Mouse (Mus musculus): Measurements from ENCODE around the gene Fkbp5. TPM values are rescaled to one million over a fixed set of nuclear protein-coding genes. Genes with fewer than 3 reads are reported as not detected.
"Not testable (repeated sequence)": the region's sequence is repeated elsewhere in the genome, so short reads cannot be mapped to it uniquely, and the experiment has no call there.

Gene Fkbp5
- polyA plus RNA-seq, 2 experiments = 8.7 to 23.3 TPM

GRCm38 (mm10) chr17:28556635-28557396 lies 39.5 kb upstream of the Fkbp5 start:
- Histone ChIP-seq H3K9me3 (ENCODE audit: control insufficient read depth, low read length) (no peaks in the 10 kb centered on the region), H3K9ac (ENCODE audit: low read depth, low read length, severe bottlenecking) (no peak overlapping the region), H3K27ac (replicated peaks; ENCODE audit: low read depth, low read length) (0 out of 2 replicates have a peak overlapping the region, but pooled peaks have one; percentile 0), H3K27me3 (ENCODE audit: control insufficient read depth, insufficient read depth, low read length) (no peaks in the 10 kb centered on the region), H3K4me1 (ENCODE audit: control insufficient read depth, insufficient read depth, low read length) (peaks cover 17% of the 10 kb centered on the region), H3K4me2 (replicated peaks; ENCODE audit: low read depth, low read length, severe bottlenecking) (no peak overlapping the region), H3K4me3 (replicated peaks; ENCODE audit: low read length) (no peak overlapping the region), H3K36me3 (ENCODE audit: control insufficient read depth, insufficient read depth, low read length) (no peaks in the 10 kb centered on the region)
- DNase-seq (ENCODE audit: low spot score) = peak; percentile 43
- no peak for ATAC-seq (ENCODE audit: low FRiP score, low read depth)
- WGBS = 47% methylated on average over 6 of the region's 6 CpGs
- TF ChIP-seq POLR2A (IDR thresholded peaks at IDR 0.05; ENCODE audit: borderline replicate concordance, extremely low read depth, insufficient read depth, insufficient read length) = no peak

GRCm38 (mm10) chr17:28554021-28554420 lies 36.7 kb upstream of the Fkbp5 start:
- ATAC-seq (ENCODE audit: low FRiP score, low read depth); DNase-seq (ENCODE audit: low spot score); H3K36me3 ChIP-seq (ENCODE audit: control insufficient read depth, insufficient read depth, low read length); H3K9me3 ChIP-seq (ENCODE audit: control insufficient read depth, low read length); H3K4me3 ChIP-seq (replicated peaks; ENCODE audit: low read length); H3K9ac ChIP-seq (ENCODE audit: low read depth, low read length, severe bottlenecking); H3K27me3 ChIP-seq (ENCODE audit: control insufficient read depth, insufficient read depth, low read length); H3K27ac ChIP-seq (replicated peaks; ENCODE audit: low read depth, low read length); H3K4me2 ChIP-seq (replicated peaks; ENCODE audit: low read depth, low read length, severe bottlenecking): not testable (repeated sequence)
- WGBS = 83% methylated on average over 4 of the region's 4 CpGs
- H3K4me1 ChIP-seq (ENCODE audit: control insufficient read depth, insufficient read depth, low read length) = peaks cover 17% of the 10 kb centered on the region

GRCm38 (mm10) chr17:28553040-28553793 lies 35.9 kb upstream of the Fkbp5 start:
- H3K4me3 ChIP-seq (replicated peaks; ENCODE audit: low read length) = no peak overlapping the region
- no peak for TF ChIP-seq POLR2A (IDR thresholded peaks at IDR 0.05; ENCODE audit: borderline replicate concordance, extremely low read depth, insufficient read depth, insufficient read length)
- peaks cover 14% of the 10 kb centered on the region for H3K4me1 ChIP-seq (ENCODE audit: control insufficient read depth, insufficient read depth, low read length)
- no peaks in the 10 kb centered on the region for H3K27me3 ChIP-seq (ENCODE audit: control insufficient read depth, insufficient read depth, low read length)
- H3K4me2 ChIP-seq (replicated peaks; ENCODE audit: low read depth, low read length, severe bottlenecking) = no peak overlapping the region; the same call in 1 of the 2 replicates
- WGBS = 3% methylated on average over 14 of the region's 14 CpGs
- ATAC-seq (ENCODE audit: low FRiP score, low read depth) = peak; percentile 57; the same call in 1 of the 2 replicates
- H3K9ac ChIP-seq (ENCODE audit: low read depth, low read length, severe bottlenecking) = no peak overlapping the region
- no peaks in the 10 kb centered on the region for H3K36me3 ChIP-seq (ENCODE audit: control insufficient read depth, insufficient read depth, low read length)
- peak; percentile 79 for DNase-seq (ENCODE audit: low spot score)
- no peak overlapping the region for H3K27ac ChIP-seq (replicated peaks; ENCODE audit: low read depth, low read length)
- no peaks in the 10 kb centered on the region for H3K9me3 ChIP-seq (ENCODE audit: control insufficient read depth, low read length)

- Histone ChIP-seq H3K9me3 (ENCODE audit: control insufficient read depth, low read length) (no peaks in the 10 kb centered on the region), H3K9ac (ENCODE audit: low read depth, low read length, severe bottlenecking) (no peak within 1 kb of the TSS), H3K27ac (replicated peaks; ENCODE audit: low read depth, low read length) (no peak within 1 kb of the TSS), H3K27me3 (ENCODE audit: control insufficient read depth, insufficient read depth, low read length) (no peaks in the 10 kb centered on the region), H3K36me3 (ENCODE audit: control insufficient read depth, insufficient read depth, low read length) (no peaks in the 10 kb centered on the region), H3K4me1 (ENCODE audit: control insufficient read depth, insufficient read depth, low read length) (peaks cover 9% of the 10 kb centered on the region; the same call in 1 of the 2 replicates), H3K4me3 (replicated peaks; ENCODE audit: low read length) (no peak within 1 kb of the TSS), H3K4me2 (replicated peaks; ENCODE audit: low read depth, low read length, severe bottlenecking) (no peak within 1 kb of the TSS)
- no peak for DNase-seq (ENCODE audit: low spot score)
- no peak for ATAC-seq (ENCODE audit: low FRiP score, low read depth)
- TF ChIP-seq POLR2A (IDR thresholded peaks at IDR 0.05; ENCODE audit: borderline replicate concordance, extremely low read depth, insufficient read depth, insufficient read length) = no peak
- WGBS = 77% methylated on average over 14 of the region's 14 CpGs
Measured at GRCm38 (mm10) chr17:28549111-28549510, 31.8 kb upstream of the Fkbp5 start, which contains the start of gene Clpsl2. Gene Clpsl2, plus strand, starts transcription at chr17:28549411.

GRCm38 (mm10) chr17:28548550-28548949 lies 31.2 kb upstream of the Fkbp5 start:
- ATAC-seq (ENCODE audit: low FRiP score, low read depth) (no peak), DNase-seq (ENCODE audit: low spot score) (no peak)
- H3K27ac ChIP-seq (replicated peaks; ENCODE audit: low read depth, low read length) = no peak overlapping the region
- H3K4me1 ChIP-seq (ENCODE audit: control insufficient read depth, insufficient read depth, low read length) = peaks cover 8% of the 10 kb centered on the region; the same call in 1 of the 2 replicates
- H3K4me3 ChIP-seq (replicated peaks; ENCODE audit: low read length) = no peak overlapping the region
- H3K27me3 ChIP-seq (ENCODE audit: control insufficient read depth, insufficient read depth, low read length) = no peaks in the 10 kb centered on the region
- H3K36me3 ChIP-seq (ENCODE audit: control insufficient read depth, insufficient read depth, low read length) = no peaks in the 10 kb centered on the region
- WGBS = 62% methylated on average over 11 of the region's 11 CpGs
- H3K9ac ChIP-seq (ENCODE audit: low read depth, low read length, severe bottlenecking) = no peak overlapping the region
- H3K9me3 ChIP-seq (ENCODE audit: control insufficient read depth, low read length) = no peaks in the 10 kb centered on the region
- no peak for TF ChIP-seq POLR2A (IDR thresholded peaks at IDR 0.05; ENCODE audit: borderline replicate concordance, extremely low read depth, insufficient read depth, insufficient read length)
- no peak overlapping the region for H3K4me2 ChIP-seq (replicated peaks; ENCODE audit: low read depth, low read length, severe bottlenecking)
